Mouse (Mus musculus) olfactory bulb, adult 2 months (tissue): ENCODE measurements around the gene Ankrd44. TPM values are rescaled to one million over a fixed set of nuclear protein-coding genes. Genes with fewer than 3 reads are reported as not detected.

Experiments
- H3K27ac ChIP-seq: fragments of 200-500 bp; 2 replicates; pipeline ENCODE4 v1.5.1; 2012; ENCODE audit warnings: low read depth, low read length; ENCODE audit not compliant: insufficient read depth
- H3K4me1 ChIP-seq: fragments of 200-500 bp; 2 replicates; pipeline ENCODE4 v1.6.1; 2012; ENCODE audit warnings: low read length; ENCODE audit not compliant: control insufficient read depth, insufficient read depth
- H3K4me3 ChIP-seq: fragments of 200-500 bp; 2 replicates; pipeline ENCODE4 v1.5.1; 2012; ENCODE audit warnings: mild to moderate bottlenecking, low read depth, low read length, moderate library complexity; ENCODE audit not compliant: insufficient read depth
- CTCF ChIP-seq: fragments of 200-500 bp; IDR thresholded peaks from 2 replicates; pipeline ENCODE4 v1.5.1; 2012; ENCODE audit warnings: low read depth, mild to moderate bottlenecking, low read length, moderate library complexity; ENCODE audit not compliant: insufficient read depth
- POLR2A ChIP-seq: fragments of 200-500 bp; IDR thresholded peaks from 2 replicates; pipeline ENCODE4 v1.6.1; 2012; ENCODE audit warnings: mild to moderate bottlenecking, low read depth, low read length, moderate library complexity; ENCODE audit not compliant: insufficient read depth
- WGBS: fragments of 180-500 bp; shearing (Covaris S2); methylation state at CpG from one replicate; pipeline ENCODE4 v1.1.7; 2018; 5-methylcytosine and 5-hydroxymethylcytosine counted together
- polyA plus RNA-seq: library from polyadenylated mRNA; stranded (reverse); fragments of >200 nt; gene quantifications from 2 replicates; pipeline ENCODE4 v1.2.4, GENCODE M21; 2012; ENCODE audit warnings: low replicate concordance; ENCODE audit not compliant: missing spikeins, insufficient read depth, insufficient read length

Ankrd44 gene
- polyA plus RNA-seq, 1 experiment = not detected

- Histone ChIP-seq H3K4me1 (no peaks in the 10 kb centered on the region; the same call in 1 of the 2 replicates), H3K27ac (no peak overlapping the region), H3K4me3 (no peak overlapping the region)
- WGBS = 88% methylated on average over 14 of the region's 14 CpGs
- TF ChIP-seq CTCF (no peak), POLR2A (no peak)
Observed at GRCm38 (mm10) chr1:54824106-54824808, 101.9 kb downstream of the Ankrd44 start.

DNA sequence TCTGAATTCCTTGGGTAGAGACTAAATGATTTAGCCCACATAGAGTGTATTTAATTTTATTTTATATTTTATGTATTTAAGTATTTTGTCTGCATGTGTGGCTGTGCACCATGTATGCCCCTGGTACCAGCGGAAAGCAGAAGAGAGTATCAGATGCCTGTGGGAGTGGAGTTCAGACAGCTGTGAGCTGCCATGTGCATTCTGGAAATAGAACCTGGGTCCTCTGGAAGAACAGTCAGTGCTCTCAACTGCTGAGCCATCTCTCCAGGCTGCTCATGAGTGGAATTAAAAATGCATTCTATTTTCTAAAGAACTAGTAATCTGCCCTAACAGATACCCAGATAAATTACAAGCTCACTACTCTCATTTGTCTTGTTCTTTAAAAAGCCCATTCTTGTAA is 104.4 kb downstream of the Ankrd44 start:
- Histone ChIP-seq H3K27ac (no peak overlapping the region), H3K4me3 (no peak overlapping the region), H3K4me1 (no peaks in the 10 kb centered on the region; the same call in 1 of the 2 replicates)
- WGBS = 49% methylated on average over 1 of the region's 1 CpGs
- TF ChIP-seq POLR2A (no peak), CTCF (no peak)

DNA sequence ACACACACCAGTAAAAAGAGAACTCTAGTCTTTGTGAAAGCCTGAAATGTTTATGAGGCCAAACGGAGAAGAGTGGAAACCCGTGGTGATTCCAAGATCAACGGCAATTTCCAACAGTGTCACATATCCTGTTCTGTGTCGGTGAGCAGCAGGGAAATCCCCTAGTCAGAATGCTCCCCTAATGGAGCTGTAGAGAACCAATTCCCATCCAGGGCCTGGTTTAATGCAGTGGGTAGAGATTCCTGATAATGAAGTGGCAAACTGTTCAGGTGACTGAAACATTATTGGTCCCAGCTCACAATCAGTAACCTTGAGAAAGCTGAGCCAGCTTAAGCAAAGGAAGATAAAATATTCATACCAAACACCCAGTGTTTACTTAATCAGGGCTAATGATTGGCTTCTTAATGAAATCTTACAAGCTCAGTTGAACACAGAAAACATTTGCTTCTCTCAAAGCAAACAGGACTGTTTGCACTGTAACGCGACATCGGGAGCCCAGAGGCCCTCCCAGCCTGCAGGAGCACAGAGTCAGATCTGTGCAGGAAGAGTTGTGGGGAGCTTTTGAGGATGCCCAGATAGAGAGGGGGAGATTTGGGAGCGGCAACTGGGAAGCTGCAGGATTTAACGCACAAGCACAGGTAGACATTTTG is 110.9 kb downstream of the Ankrd44 start:
- WGBS = 60% methylated on average over 9 of the region's 9 CpGs
- no peak overlapping the region for H3K4me3 ChIP-seq
- TF ChIP-seq POLR2A (no peak), CTCF (no peak)
- H3K4me1 ChIP-seq = peaks cover 3% of the 10 kb centered on the region; the same call in 1 of the 2 replicates
- no peak overlapping the region for H3K27ac ChIP-seq

DNA sequence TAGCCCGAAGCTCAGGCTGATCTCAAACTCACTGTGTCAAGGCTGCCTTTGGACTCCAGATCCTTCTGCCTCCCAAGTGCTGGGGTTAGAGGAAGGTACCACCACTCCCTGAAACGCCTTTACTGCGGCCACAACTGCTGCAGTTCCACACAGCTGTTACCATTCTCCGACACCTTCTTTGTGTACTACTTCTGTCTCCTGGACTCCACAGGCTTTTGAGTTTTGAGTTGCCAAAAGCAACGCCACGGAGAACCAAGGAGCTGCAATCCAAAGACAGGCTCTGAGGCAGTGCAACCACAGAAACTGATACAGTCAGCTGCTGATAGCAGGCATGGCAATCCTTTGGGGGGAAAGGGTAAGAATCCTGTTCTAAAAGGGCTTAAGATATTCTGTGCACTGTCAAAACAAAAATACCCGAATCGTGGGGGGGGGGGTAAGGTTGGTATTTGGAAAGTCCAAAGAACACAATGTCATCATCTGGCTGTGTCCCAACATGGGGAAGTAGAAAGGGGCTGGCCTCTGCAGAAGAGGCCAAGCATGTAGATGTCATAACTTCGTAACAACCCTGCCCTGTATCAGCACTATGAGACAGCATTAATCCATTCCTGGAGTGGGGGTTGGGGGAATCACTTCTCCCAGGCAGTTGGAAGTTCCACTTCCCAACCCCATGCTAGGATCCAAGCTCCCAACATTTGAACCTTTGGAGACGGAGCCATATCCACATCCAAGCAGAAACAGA is 116.2 kb downstream of the Ankrd44 start:
- no peak overlapping the region for H3K4me3 ChIP-seq
- no peak for TF ChIP-seq POLR2A
- TF ChIP-seq CTCF = no peak
- no peaks in the 10 kb centered on the region for H3K4me1 ChIP-seq
- no peak overlapping the region for H3K27ac ChIP-seq
- WGBS = 91% methylated on average over 10 of the region's 10 CpGs

GRCm38 (mm10) chr1:54809098-54809490 is 117.1 kb downstream of the Ankrd44 start:
- TF ChIP-seq CTCF (no peak), POLR2A (no peak)
- H3K4me3 ChIP-seq = no peak overlapping the region
- 98% methylated on average over 13 of the region's 13 CpGs for WGBS
- no peaks in the 10 kb centered on the region for H3K4me1 ChIP-seq
- no peak overlapping the region for H3K27ac ChIP-seq

DNA sequence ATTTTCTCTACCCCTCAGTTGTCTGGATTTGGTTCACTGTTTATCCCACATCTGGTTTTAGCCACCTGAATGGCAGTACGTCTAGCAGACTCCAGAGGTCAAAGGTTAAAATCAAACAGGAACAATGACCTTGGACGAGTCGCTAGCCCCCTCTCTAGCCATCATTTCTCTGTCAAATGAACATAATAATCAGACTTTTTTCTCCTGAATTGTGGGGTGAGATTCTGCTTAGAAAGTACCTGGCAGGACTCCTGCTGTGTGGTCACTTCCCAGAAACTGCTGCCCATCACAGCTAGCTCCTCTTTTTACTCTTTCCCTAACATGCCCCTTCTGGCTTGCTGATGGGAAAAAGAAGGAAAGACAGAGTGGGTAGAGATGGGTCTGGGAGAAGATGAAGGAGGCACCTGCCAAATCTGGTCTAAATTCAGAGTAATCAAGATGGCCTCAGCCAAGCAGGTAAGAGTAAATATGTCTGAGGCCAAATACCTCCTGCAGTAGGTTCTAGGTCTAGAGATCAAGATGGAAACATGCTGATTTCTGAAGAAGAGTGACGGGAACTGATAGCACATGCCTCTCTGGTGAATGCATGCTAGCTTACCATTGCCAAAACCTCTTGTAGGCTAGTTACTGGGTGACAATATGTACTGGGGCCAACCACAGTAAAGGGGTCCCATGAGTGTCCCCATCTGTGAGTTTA is 117.6 kb downstream of the Ankrd44 start:
- WGBS = 89% methylated on average over 4 of the region's 4 CpGs
- Histone ChIP-seq H3K4me1 (peaks cover 4% of the 10 kb centered on the region; the same call in 1 of the 2 replicates), H3K4me3 (no peak overlapping the region), H3K27ac (no peak overlapping the region)
- no peak for TF ChIP-seq CTCF
- no peak for TF ChIP-seq POLR2A

GRCm38 (mm10) chr1:54807832-54808231 is 118.4 kb downstream of the Ankrd44 start:
- H3K4me3 ChIP-seq = no peak overlapping the region
- 95% methylated on average over 3 of the region's 3 CpGs for WGBS
- H3K4me1 ChIP-seq = peaks cover 5% of the 10 kb centered on the region
- H3K27ac ChIP-seq = no peak overlapping the region
- TF ChIP-seq POLR2A (no peak), CTCF (no peak)

- TF ChIP-seq CTCF (no peak), POLR2A (no peak)
- Histone ChIP-seq H3K27ac (no peak overlapping the region), H3K4me1 (peaks cover 8% of the 10 kb centered on the region), H3K4me3 (no peak overlapping the region)
- WGBS = 91% methylated on average over 2 of the region's 2 CpGs
Observed at GRCm38 (mm10) chr1:54806116-54806850, 119.9 kb downstream of the Ankrd44 start.
